19 mouse cellular contexts compared by ENCODE assay signal in genomic region chr6:34234443-34235020, GRCm38 (mm10). TPM values are rescaled to one million over a fixed set of nuclear protein-coding genes. Genes with fewer than 3 reads are reported as not detected.
DNase-seq lines count a peak whose midpoint lies in the region; ATAC-seq and TF ChIP-seq lines count a peak whose summit lies in the region.
"Had no signal": no experiment of that assay in that cellular context is flagged by ENCODE, and none has a peak within 500 bp of the region (broad histone marks: within the 10 kb centered on the region; RNA-seq: fewer than 3 reads in every experiment).

No protein-coding gene starts in this region.

- H3K4me1 ChIP-seq in forebrain, embryonic 15.5 days: peaks cover 7% of the 10 kb centered on the region
- no peaks in the 10 kb centered on the region for H3K4me1 ChIP-seq in forebrain, postnatal 0 days (ENCODE audit: insufficient read depth)
- H3K4me1 ChIP-seq in limb, embryonic 14.5 days (ENCODE audit: control insufficient read depth, insufficient read depth, low read length): peaks cover 10% of the 10 kb centered on the region
- peaks cover 4% of the 10 kb centered on the region; the same call in 1 of the 2 replicates for H3K4me1 ChIP-seq in limb, embryonic 10.5 days
- peaks cover 34% of the 10 kb centered on the region for H3K4me1 ChIP-seq in bone marrow macrophage, adult 2 months (ENCODE audit: control insufficient read depth, insufficient read depth, low read length)
- H3K4me1 ChIP-seq in neural tube, embryonic 15.5 days: peaks cover 13% of the 10 kb centered on the region
- peaks cover 17% of the 10 kb centered on the region for H3K4me1 ChIP-seq in heart, embryonic 12.5 days (replicated peaks)
- H3K4me1 ChIP-seq: embryonic facial prominence, embryonic 13.5 days; liver, embryonic 12.5 days; midbrain, embryonic 15.5 days had no signal

- no peak overlapping the region for H3K9ac ChIP-seq in forebrain, embryonic 15.5 days (replicated peaks)
- H3K9ac ChIP-seq in forebrain, postnatal 0 days: no peak overlapping the region
- H3K9ac ChIP-seq in limb, embryonic 14.5 days (ENCODE audit: low read depth, low read length, severe bottlenecking): no peak overlapping the region
- H3K9ac ChIP-seq in neural tube, embryonic 15.5 days (replicated peaks): no peak overlapping the region
- H3K9ac ChIP-seq in heart, embryonic 12.5 days: no peak overlapping the region
- H3K9ac ChIP-seq: embryonic facial prominence, embryonic 13.5 days; heart, embryonic 13.5 days; liver, embryonic 12.5 days; midbrain, embryonic 15.5 days had no signal

- H3K27me3 ChIP-seq in forebrain, embryonic 15.5 days: no peaks in the 10 kb centered on the region
- no peaks in the 10 kb centered on the region for H3K27me3 ChIP-seq in forebrain, postnatal 0 days (ENCODE audit: insufficient read depth, low read length)
- H3K27me3 ChIP-seq in limb, embryonic 14.5 days (ENCODE audit: control insufficient read depth, insufficient read depth, low read length): no peaks in the 10 kb centered on the region
- H3K27me3 ChIP-seq in limb, embryonic 10.5 days (ENCODE audit: low read depth, poor library complexity, severe bottlenecking): peaks cover 6% of the 10 kb centered on the region; the same call in 1 of the 2 replicates
- no peaks in the 10 kb centered on the region for H3K27me3 ChIP-seq in neural tube, embryonic 15.5 days (replicated peaks)
- H3K27me3 ChIP-seq in heart, embryonic 12.5 days (replicated peaks): no peaks in the 10 kb centered on the region
- H3K27me3 ChIP-seq: embryonic facial prominence, embryonic 13.5 days; heart, embryonic 13.5 days; liver, embryonic 12.5 days; midbrain, embryonic 15.5 days had no signal

- no peak overlapping the region for H3K4me2 ChIP-seq in forebrain, embryonic 15.5 days (replicated peaks)
- H3K4me2 ChIP-seq in forebrain, postnatal 0 days (ENCODE audit: low read depth): no peak overlapping the region
- H3K4me2 ChIP-seq in limb, embryonic 14.5 days (replicated peaks; ENCODE audit: low read depth, low read length, severe bottlenecking): no peak overlapping the region
- H3K4me2 ChIP-seq in neural tube, embryonic 15.5 days: no peak overlapping the region
- H3K4me2 ChIP-seq in heart, embryonic 12.5 days: no peak overlapping the region
- H3K4me2 ChIP-seq: embryonic facial prominence, embryonic 13.5 days; heart, embryonic 13.5 days; liver, embryonic 12.5 days; midbrain, embryonic 15.5 days had no signal

- no peaks in the 10 kb centered on the region for H3K36me3 ChIP-seq in forebrain, embryonic 15.5 days
- H3K36me3 ChIP-seq in forebrain, postnatal 0 days (ENCODE audit: insufficient read depth): no peaks in the 10 kb centered on the region
- no peaks in the 10 kb centered on the region for H3K36me3 ChIP-seq in limb, embryonic 14.5 days (ENCODE audit: control insufficient read depth, insufficient read depth, low read length)
- no peaks in the 10 kb centered on the region for H3K36me3 ChIP-seq in limb, embryonic 10.5 days
- no peaks in the 10 kb centered on the region for H3K36me3 ChIP-seq in neural tube, embryonic 15.5 days
- no peaks in the 10 kb centered on the region for H3K36me3 ChIP-seq in heart, embryonic 12.5 days
- H3K36me3 ChIP-seq: embryonic facial prominence, embryonic 13.5 days; heart, embryonic 13.5 days; liver, embryonic 12.5 days; midbrain, embryonic 15.5 days had no signal

- no peak overlapping the region for H3K4me3 ChIP-seq in forebrain, embryonic 15.5 days
- H3K4me3 ChIP-seq in forebrain, postnatal 0 days (ENCODE audit: low read depth, low read length): no peak overlapping the region
- H3K4me3 ChIP-seq in limb, embryonic 14.5 days (replicated peaks; ENCODE audit: low read length): no peak overlapping the region
- H3K4me3 ChIP-seq in limb, embryonic 10.5 days: no peak overlapping the region
- H3K4me3 ChIP-seq in bone marrow macrophage, adult 2 months (ENCODE audit: insufficient read depth, low read length): no peak overlapping the region
- no peak overlapping the region for H3K4me3 ChIP-seq in neural tube, embryonic 15.5 days (replicated peaks)
- H3K4me3 ChIP-seq in heart, embryonic 12.5 days: no peak overlapping the region
- H3K4me3 ChIP-seq: embryonic facial prominence, embryonic 13.5 days; gastrocnemius, adult 2 months; heart, embryonic 13.5 days; liver, embryonic 12.5 days; midbrain, embryonic 15.5 days had no signal

- WGBS in forebrain, embryonic 15.5 days: 57% methylated on average over 5 of the region's 5 CpGs
- WGBS in forebrain, postnatal 0 days: 58% methylated on average over 5 of the region's 5 CpGs
- 81% methylated on average over 5 of the region's 5 CpGs for WGBS in limb, embryonic 14.5 days
- WGBS in limb, embryonic 10.5 days: 86% methylated on average over 5 of the region's 5 CpGs
- 71% methylated on average over 5 of the region's 5 CpGs for WGBS in neural tube, embryonic 15.5 days
- WGBS in heart, embryonic 12.5 days: 70% methylated on average over 5 of the region's 5 CpGs

- peak overlapping the region; percentile 24; the same call in 1 of the 2 replicates for H3K27ac ChIP-seq in forebrain, embryonic 15.5 days (replicated peaks)
- H3K27ac ChIP-seq in forebrain, postnatal 0 days (ENCODE audit: low read depth, low read length): no peak overlapping the region
- H3K27ac ChIP-seq in limb, embryonic 14.5 days (replicated peaks; ENCODE audit: low read depth, low read length): 0 out of 2 replicates have a peak overlapping the region, but pooled peaks have one; percentile 5
- no peak overlapping the region for H3K27ac ChIP-seq in limb, embryonic 10.5 days
- H3K27ac ChIP-seq in bone marrow macrophage, adult 2 months (ENCODE audit: insufficient read depth, low read depth, low read length): peak overlapping the region; percentile 53
- H3K27ac ChIP-seq in neural tube, embryonic 15.5 days (replicated peaks): 0 out of 2 replicates have a peak overlapping the region, but pooled peaks have one; percentile 23
- no peak overlapping the region for H3K27ac ChIP-seq in heart, embryonic 12.5 days (ENCODE audit: poor library complexity, severe bottlenecking)
- H3K27ac ChIP-seq: embryonic facial prominence, embryonic 13.5 days; gastrocnemius, adult 2 months; heart, embryonic 13.5 days; liver, embryonic 12.5 days; midbrain, embryonic 15.5 days; stomach, postnatal 0 days had no signal

- no peak for TF ChIP-seq POLR2A in limb, embryonic 14.5 days (IDR thresholded peaks at IDR 0.05; ENCODE audit: borderline replicate concordance, extremely low read depth, insufficient read depth, insufficient read length)
- no peak for TF ChIP-seq POLR2A in bone marrow macrophage, adult 2 months (IDR thresholded peaks at IDR 0.05; ENCODE audit: borderline replicate concordance, low read depth, low read length)

- TF ChIP-seq CTCF in forebrain, postnatal 0 days (IDR thresholded peaks at IDR 0.05; ENCODE audit: low read depth): no peak
- TF ChIP-seq CTCF in bone marrow macrophage, adult 2 months (IDR thresholded peaks at IDR 0.05; ENCODE audit: low read depth, low read length): no peak

- no peaks in the 10 kb centered on the region for H3K9me3 ChIP-seq in forebrain, embryonic 15.5 days
- H3K9me3 ChIP-seq in forebrain, postnatal 0 days (ENCODE audit: low read length): no peaks in the 10 kb centered on the region
- no peaks in the 10 kb centered on the region for H3K9me3 ChIP-seq in limb, embryonic 14.5 days (ENCODE audit: control insufficient read depth, low read length)
- no peaks in the 10 kb centered on the region for H3K9me3 ChIP-seq in limb, embryonic 10.5 days (replicated peaks)
- no peaks in the 10 kb centered on the region for H3K9me3 ChIP-seq in neural tube, embryonic 15.5 days (replicated peaks)
- H3K9me3 ChIP-seq in heart, embryonic 12.5 days (replicated peaks): no peaks in the 10 kb centered on the region
- H3K9me3 ChIP-seq: embryonic facial prominence, embryonic 13.5 days; heart, embryonic 13.5 days; liver, embryonic 12.5 days; midbrain, embryonic 15.5 days had no signal

- no peak for DNase-seq in forebrain, postnatal 0 days
- DNase-seq in limb, embryonic 14.5 days (ENCODE audit: low spot score): no peak
- no peak for DNase-seq in limb, embryonic 10.5 days (ENCODE audit: low spot score)
- no peak for DNase-seq in MN1 (ENCODE audit: low spot score)
- DNase-seq: cerebellum, adult 11 months; cerebellum, postnatal 10 days; gastrocnemius, adult 2 months; heart, postnatal 36 days; right cerebral cortex, adult 18-20 months had no signal

- peak; percentile 47; the same call in 1 of the 2 replicates for ATAC-seq in forebrain, embryonic 15.5 days (replicated peaks)
- no peak; the same call in 1 of the 2 replicates for ATAC-seq in forebrain, postnatal 0 days
- no peak for ATAC-seq in limb, embryonic 14.5 days (ENCODE audit: low FRiP score, low read depth)
- no peak for ATAC-seq in neural tube, embryonic 15.5 days (ENCODE audit: low FRiP score)
- no peak for ATAC-seq in heart, embryonic 12.5 days (ENCODE audit: insufficient number of reproducible peaks, low FRiP score)
- ATAC-seq: CD4-positive, CD25-positive, alpha-beta regulatory T cell, adult 4 months; liver, embryonic 12.5 days; midbrain, embryonic 15.5 days had no signal

RNA-seq across cellular contexts. Expression of gene Slc35b4, which starts 57.6 kb away (rescaled TPM):
- polyA plus RNA-seq in forebrain, embryonic 15.5 days (2015; fragmentation: Nextera tagmentation; extraction: Ambion mirVana): 47.5 and 48.8 TPM in 2 replicates
- 24.0 and 26.2 TPM in 2 replicates for total RNA-seq in forebrain, postnatal 0 days (2014; rRNA removed)
- 23.8 and 34.7 TPM in 2 replicates for polyA plus RNA-seq in forebrain, postnatal 0 days (2015; fragmentation: Nextera tagmentation; extraction: Ambion mirVana)
- 37.3 and 42.6 TPM in 2 replicates for polyA plus RNA-seq in limb, embryonic 14.5 days (2012; rRNA removed)
- polyA plus RNA-seq in limb, embryonic 14.5 days (2014; fragmentation: Nextera tagmentation; extraction: Ambion mirVana): 45.7 and 47.7 TPM in 2 replicates
- 37.9 and 40.1 TPM in 2 replicates for polyA plus RNA-seq in limb, embryonic 10.5 days (2016; fragmentation: Nextera tagmentation; extraction: Ambion mirVana)
- polyA plus RNA-seq in bone marrow macrophage, adult 2 months (2012; ENCODE audit: insufficient read depth, insufficient read length, missing spikeins): 35.2 and 39.4 TPM in 2 replicates
- polyA plus RNA-seq in neural tube, embryonic 15.5 days (2015; fragmentation: Nextera tagmentation; extraction: Ambion mirVana): 39.4 and 47.8 TPM in 2 replicates
- 42.8 and 49.3 TPM in 2 replicates for polyA plus RNA-seq in heart, embryonic 12.5 days (2016; fragmentation: Nextera tagmentation; extraction: Ambion mirVana)

Comparison
In these comparisons a context has a peak if more than half of its experiments do, and no peak if none do; other contexts are left out.
1. H3K27ac ChIP-seq: peak in forebrain, embryonic 15.5 days (single experiment), limb, embryonic 14.5 days (single experiment), bone marrow macrophage, adult 2 months (single experiment) and neural tube, embryonic 15.5 days (single experiment); none in forebrain, postnatal 0 days (single experiment), limb, embryonic 10.5 days (single experiment) and heart, embryonic 12.5 days (single experiment).